Mouse (Mus musculus) left cerebral cortex, adult 2 months (tissue): ENCODE results near the gene Pcdh9. TPM values are rescaled to one million over a fixed set of nuclear protein-coding genes. Genes with fewer than 3 reads are reported as not detected.
A peak's percentile ranks its signal among the peaks of the same experiment; 100 is the strongest.

ENCODE experiments used
- DNase-seq, 2 experiments: peaks; one replicate each; pipeline ENCODE4 v3.0.0; 2021 to 2022; ENCODE audit warnings: low spot score in 2 of 2, mixed read lengths in 1 of 2; ENCODE audit errors: extremely low spot score in 1 of 2
- H3K27ac ChIP-seq: fragments of 200-600 bp; 2 replicates; pipeline ENCODE4 v1.8.1; 2022
- H3K4me3 ChIP-seq: fragments of 200-600 bp; 2 replicates; pipeline ENCODE4 v1.8.1; 2022
- CTCF ChIP-seq: fragments of 200-600 bp; IDR thresholded peaks from 2 replicates; pipeline ENCODE4 v1.8.1; 2022; ENCODE audit warnings: antibody characterized with exemption, mild to moderate bottlenecking, moderate library complexity
- intact Hi-C: fragments of 180-260 bp; cut with DNase I; formaldehyde crosslinking; loops from one replicate; pipeline ENCODE4 v1.15.1; 2025
- long read RNA-seq, 2 experiments: library from polyadenylated mRNA; stranded (forward); transcript quantifications; one replicate each; pipeline ENCODE4 v2.0.0; 2021; ENCODE audit warnings: borderline mapping rate in 2 of 2
- total RNA-seq, 2 experiments: library from RNA; stranded (reverse); gene quantifications; 2 replicates each; pipeline ENCODE4 v1.2.3; 2021

Pcdh9 gene
- 100 to 1,000 TPM; 187 to 191 TPM for total RNA-seq
- long read RNA-seq, experiment 1, partial matches to known transcripts, result 9 of 13 reads
- long read RNA-seq, experiment 1, other reads (novel, unspliced or antisense), result 2 of 13 reads
- long read RNA-seq, experiment 2, partial matches to known transcripts, result 10 of 18 reads
- long read RNA-seq, experiment 2, other reads (novel, unspliced or antisense), result 5 of 18 reads

DNA sequence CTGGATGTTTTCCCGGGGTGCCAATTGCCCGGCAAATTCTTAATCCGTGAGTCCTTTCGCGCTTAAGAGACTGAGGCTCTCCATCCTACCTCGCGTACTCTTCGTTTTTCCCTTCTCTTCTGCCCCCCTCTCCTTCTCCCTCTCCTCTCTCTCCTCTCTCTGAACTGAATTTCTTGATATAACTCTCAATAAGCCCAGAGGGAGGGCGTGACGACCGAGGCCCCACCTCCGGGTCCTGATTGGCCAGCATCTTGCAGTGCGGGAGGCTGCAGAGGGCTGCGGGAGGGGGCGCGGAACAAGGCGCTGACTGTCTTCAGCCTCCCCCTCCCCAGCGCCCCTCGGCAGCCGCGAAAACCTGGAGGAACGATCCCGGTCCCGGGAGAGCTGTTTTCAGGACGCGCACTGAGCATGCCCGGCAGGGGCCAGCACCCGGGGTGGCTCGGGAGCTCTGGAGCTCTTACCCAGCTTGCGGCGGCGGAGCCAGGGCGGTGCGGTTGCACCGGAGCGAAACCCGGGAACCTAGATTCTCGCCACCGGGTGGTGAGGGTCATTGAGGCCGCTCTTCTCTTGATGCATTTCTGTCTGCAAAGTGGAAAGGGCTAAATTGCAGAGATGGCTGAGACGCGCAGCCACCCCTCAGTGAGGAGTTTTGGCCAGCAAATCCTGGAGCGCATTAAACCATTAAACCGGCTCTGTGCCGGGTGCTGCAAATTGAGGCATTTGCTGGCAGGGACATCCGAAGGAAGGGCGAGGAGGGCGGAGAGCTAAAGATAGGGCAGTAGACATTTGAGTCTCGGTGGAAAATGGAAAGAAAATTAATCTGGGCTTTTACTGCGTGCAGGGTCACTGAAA is at the start of gene Pcdh9:
Gene Pcdh9 (minus strand): TSS at position 161 of the 852 bp plus-strand sequence.
- H3K4me3 ChIP-seq, result peak within 1 kb of the TSS; percentile 72
- intact Hi-C loops, result loop anchor here (10.0 kb wide), 3 partner anchors 836 to 1884 kb away; no protein-coding TSS in a partner anchor
- TF ChIP-seq CTCF, result peak; percentile 36
- H3K27ac ChIP-seq, result peak within 1 kb of the TSS; percentile 87
- peak; percentile 98 to 99 for DNase-seq

DNA sequence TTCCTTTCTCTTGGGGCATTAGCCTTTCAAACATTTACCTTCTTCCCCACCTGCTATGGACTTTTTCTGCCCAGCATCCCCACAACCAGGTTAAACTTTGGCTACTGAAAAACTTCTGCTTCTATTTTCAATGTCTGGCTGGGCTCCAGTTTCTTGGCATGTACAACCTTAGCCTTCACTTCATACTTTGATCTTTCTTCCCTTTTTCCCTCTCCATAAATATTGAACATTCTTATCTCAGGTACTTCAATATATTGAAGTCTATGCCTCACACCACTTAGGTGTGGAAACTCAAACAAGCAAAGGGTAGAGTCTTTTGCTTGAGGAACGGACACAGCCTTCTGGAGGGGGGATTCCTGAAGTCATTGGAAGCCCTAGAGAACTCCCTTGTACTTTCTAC is 16.4 kb upstream of the Pcdh9 start:
- no peak for DNase-seq
- intact Hi-C loops, result no loop called here
- Histone ChIP-seq H3K27ac (no peak overlapping the region), H3K4me3 (no peak overlapping the region)
- TF ChIP-seq CTCF, result no peak

DNA sequence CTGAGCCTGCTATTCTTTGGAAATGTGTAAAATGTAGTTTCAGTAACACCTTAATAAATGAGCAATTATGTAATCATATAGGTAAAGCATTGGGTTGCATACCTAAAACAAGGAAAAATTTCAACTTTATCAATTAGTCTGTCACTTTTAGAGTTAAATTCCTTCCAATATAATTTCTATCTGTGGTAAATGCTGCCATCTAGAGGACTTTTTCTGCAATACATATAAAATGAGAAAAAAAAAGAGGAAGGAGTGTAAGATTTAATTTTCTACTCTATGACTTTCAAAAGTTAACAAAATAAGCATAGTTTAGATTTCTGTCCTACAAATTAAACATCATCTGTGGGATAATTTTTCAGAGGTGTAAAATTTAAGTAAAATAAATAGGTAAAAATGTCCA is 8.1 kb upstream of the Pcdh9 start:
- Histone ChIP-seq H3K27ac (no peak overlapping the region), H3K4me3 (no peak overlapping the region)
- TF ChIP-seq CTCF, result peak; percentile 76
- no peak for DNase-seq
- intact Hi-C loops, result loop anchor here (10.0 kb wide), 3 partner anchors 844 to 1876 kb away; no protein-coding TSS in a partner anchor

DNA sequence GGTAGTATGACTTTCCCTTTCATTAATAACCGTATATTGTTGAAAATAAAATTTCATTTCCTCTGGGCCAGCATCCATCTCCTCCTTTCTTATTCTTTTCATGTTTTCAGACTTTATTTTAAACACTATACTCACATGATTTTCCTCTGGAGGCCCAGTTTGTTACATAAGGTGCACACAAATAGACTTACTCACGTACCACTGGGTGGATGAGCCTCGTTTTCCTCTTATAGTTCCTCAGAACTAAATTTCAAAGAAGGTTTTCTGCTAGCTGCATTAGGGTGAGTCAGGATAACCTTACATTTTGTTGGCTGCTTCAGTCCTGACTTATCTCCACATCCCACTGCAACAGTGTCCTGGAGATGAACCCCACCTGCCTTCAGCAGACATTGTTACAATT is 4.7 kb upstream of the Pcdh9 start:
- TF ChIP-seq CTCF, result no peak
- Histone ChIP-seq H3K27ac (peak overlapping the region; percentile 70), H3K4me3 (no peak overlapping the region)
- intact Hi-C loops, result loop anchor here (10.0 kb wide), 3 partner anchors 840 to 1880 kb away; no protein-coding TSS in a partner anchor
- DNase-seq, result no peak

DNA sequence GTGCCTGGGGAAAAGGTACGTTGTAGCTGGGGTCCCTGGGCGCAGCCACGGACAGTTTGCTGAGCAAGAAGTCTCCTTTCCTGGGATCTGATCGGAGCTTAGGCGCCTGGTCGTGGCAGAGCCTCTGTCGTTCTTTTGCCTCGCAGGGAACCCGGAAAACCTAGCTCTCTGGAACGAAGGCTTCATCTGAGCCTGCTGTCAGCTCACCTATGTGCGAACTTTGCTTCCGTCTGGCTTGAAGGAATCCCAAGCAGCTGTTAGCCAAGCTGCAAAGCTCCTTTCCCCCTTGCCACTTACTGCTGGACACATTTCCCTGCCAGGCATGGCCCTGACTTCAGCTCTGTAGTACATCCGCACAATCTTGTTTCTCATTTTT is 880 bp upstream of the Pcdh9 start:
- H3K4me3 ChIP-seq, result peak overlapping the region; percentile 72
- intact Hi-C loops, result loop anchor here (10.0 kb wide), 3 partner anchors 837 to 1883 kb away; no protein-coding TSS in a partner anchor
- no peak for TF ChIP-seq CTCF
- H3K27ac ChIP-seq, result peak overlapping the region; percentile 87
- DNase-seq, result peak; percentile 31 to 46

DNA sequence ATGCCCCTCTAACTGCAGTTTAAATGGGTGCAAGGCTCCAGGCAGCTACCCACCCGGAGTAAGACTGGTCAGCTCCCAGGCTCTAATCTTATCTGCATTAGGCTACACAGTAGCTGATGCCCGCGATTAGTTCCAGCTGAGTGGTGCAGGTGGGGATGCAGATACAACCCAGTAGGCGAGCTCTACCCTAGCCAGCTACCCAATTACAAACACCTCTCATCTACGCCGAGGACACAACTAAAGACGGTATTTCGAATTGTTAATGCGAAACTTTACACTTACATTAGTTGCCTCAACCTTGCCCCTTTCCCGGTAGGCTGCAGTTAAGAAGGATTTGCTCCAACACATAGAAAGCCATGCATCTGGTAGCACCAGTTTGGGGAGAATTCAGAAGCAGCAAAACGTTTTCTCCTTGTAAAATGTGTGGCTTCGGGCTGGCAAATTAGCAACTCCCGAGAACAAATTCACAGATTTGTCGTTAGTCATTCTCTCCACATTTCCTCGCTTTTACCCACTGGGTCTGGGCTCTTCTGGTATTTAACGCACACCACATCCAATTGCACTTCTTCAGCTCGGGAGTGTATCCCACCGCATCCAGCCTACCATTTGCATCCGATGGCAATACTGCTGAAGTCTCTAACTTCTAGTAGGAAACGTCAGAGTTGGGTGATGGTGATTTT is 500 bp downstream of the Pcdh9 start:
- Histone ChIP-seq H3K4me3 (peak overlapping the region; percentile 72), H3K27ac (peak overlapping the region; percentile 80)
- intact Hi-C loops, result loop anchor here (5.0 to 10.0 kb wide), 7 partner anchors 173 to 1885 kb away; no protein-coding TSS in a partner anchor
- TF ChIP-seq CTCF, result no peak
- DNase-seq, result no peak

DNA sequence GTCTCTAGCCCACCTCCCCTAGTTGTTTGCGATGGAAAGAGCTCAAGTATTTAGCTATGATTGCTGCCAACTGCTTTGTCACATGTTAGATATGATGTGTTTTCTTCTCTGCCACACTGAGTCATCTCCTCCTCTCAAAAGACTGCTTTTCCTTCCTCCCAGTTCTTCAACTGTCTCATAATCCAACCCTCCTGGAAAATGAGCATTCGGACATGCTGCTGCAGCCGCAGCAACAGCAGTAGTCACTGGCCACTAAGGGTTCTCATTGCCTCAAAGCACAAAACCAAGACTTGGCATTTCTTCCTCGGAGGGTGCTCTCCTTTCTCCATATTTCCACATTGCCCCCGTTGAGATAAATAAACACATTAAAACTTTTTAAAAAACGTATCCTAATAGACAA is 1.2 kb downstream of the Pcdh9 start:
- TF ChIP-seq CTCF, result no peak
- H3K4me3 ChIP-seq, result peak overlapping the region; percentile 72
- H3K27ac ChIP-seq, result peak overlapping the region; percentile 80
- intact Hi-C loops, result loop anchor here (5.0 to 10.0 kb wide), 4 partner anchors 172 to 1574 kb away; no protein-coding TSS in a partner anchor
- DNase-seq, result no peak

DNA sequence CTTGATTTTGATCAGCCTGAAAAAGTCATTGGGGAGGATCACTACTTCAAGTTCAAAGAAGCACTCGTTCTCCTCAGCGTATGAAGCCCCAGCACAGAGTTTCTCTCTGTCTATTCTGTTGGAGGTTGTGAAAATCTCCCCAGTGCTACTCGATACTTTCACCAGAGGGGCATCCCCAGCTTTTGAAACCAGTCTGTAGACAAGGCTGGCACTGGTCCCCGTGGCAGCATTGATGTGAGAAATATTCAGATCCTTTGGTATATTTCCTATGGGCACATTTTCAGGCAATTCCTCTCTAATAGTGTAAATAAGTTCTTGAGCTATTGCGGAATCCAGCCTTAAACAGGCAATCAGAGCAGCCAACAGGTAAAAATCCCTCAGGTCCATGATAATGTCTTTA is 2.1 kb downstream of the Pcdh9 start:
- peak overlapping the region; percentile 72 for H3K4me3 ChIP-seq
- intact Hi-C loops, result loop anchor here (1.0 to 10.0 kb wide), 5 partner anchors 171 to 1574 kb away; no protein-coding TSS in a partner anchor
- DNase-seq, result no peak
- H3K27ac ChIP-seq, result peak overlapping the region; percentile 80
- no peak; the same call in 1 of the 2 replicates for TF ChIP-seq CTCF

DNA sequence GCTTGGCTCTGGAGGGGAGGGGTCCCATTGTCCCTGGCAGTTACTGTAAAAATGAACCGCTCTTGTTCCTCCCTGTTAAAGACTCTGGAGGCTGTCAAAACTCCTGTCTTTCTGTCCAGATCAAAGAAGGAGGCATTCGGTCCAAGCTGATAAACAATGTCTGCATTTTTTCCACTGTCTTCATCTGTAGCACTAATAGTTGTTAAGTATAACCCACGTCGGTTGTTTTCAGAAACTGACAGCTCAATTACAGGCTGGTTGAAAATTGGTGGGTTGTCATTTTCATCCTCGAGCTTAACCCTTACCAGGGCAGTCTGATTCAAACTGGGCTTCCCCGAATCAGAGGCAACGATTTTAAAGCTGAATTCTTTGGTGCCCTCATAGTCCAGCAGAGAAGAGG is 3.4 kb downstream of the Pcdh9 start:
- intact Hi-C loops, result loop anchor here (2.0 to 10.0 kb wide), 5 partner anchors 170 to 1572 kb away; no protein-coding TSS in a partner anchor

DNA sequence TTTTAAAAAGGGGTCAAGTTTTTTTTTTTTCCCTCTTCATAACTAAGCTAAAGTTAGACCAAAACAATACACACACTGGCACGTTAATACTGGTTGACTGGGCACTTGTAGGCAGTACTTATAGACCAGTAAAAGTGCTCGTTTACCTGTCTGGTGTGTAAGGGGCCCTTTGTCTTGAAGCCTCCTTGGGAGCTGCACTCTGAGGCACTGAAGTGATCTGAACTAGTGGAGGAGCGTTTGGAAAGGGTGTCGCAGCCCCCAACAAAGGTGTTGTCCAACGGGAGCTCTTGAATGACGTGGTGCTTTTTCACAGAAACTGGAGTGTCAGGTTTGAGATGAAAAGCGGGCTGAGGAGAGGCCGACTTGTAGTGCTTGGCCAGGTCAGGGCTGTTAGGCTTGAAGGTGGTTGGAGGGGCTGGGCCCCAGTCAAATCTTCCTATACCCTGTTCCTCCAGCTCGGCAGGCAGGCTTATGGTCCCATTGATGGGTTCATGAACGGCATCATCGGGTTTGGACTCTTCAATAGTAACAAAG is 4.9 kb downstream of the Pcdh9 start:
- intact Hi-C loops, result loop anchor here (2.0 to 10.0 kb wide), 5 partner anchors 168 to 1571 kb away; no protein-coding TSS in a partner anchor
- Histone ChIP-seq H3K4me3 (peak overlapping the region; percentile 72), H3K27ac (peak overlapping the region; percentile 38; the same call in 1 of the 2 replicates)
- no peak for TF ChIP-seq CTCF
- no peak for DNase-seq

More for the DNA sequence above, 3.4 kb downstream of the Pcdh9 start:
- Histone ChIP-seq H3K27ac (peak overlapping the region; percentile 80), H3K4me3 (peak overlapping the region; percentile 72)
- TF ChIP-seq CTCF, result no peak
- no peak for DNase-seq

DNA sequence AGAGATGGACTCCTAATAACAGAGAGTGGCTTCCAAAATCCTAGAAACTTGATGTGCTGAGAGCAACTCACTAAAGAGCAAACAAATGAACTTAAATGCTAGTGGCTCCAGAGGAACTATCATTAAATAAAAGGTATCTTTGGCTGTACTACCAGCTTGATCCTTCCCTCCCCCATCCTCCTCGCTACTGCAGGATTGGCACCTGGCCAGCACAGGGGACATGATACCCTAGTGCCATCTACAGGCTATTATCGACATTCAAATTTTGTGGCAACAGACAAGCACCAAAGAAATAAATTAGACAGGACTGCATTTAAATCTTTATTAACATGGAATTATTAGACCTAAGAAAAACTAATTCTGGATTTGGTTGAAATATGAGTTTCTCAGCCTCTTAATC is 6.0 kb downstream of the Pcdh9 start:
- intact Hi-C loops, result loop anchor here (5.0 to 10.0 kb wide), 4 partner anchors 277 to 1570 kb away; no protein-coding TSS in a partner anchor
- H3K4me3 ChIP-seq, result peak overlapping the region; percentile 72
- peak; percentile 83 for TF ChIP-seq CTCF
- DNase-seq, result peak; percentile 74 to 77
- peak overlapping the region; percentile 54 for H3K27ac ChIP-seq
